Mouse (Mus musculus): ENCODE results near the gene Tent5b. TPM values are rescaled to one million over a fixed set of nuclear protein-coding genes. Genes with fewer than 3 reads are reported as not detected.
"Not testable (repeated sequence)": the region's sequence is repeated elsewhere in the genome, so short reads cannot be mapped to it uniquely, and the experiment has no call there.

Tent5b gene
- polyA plus RNA-seq, 1 experiment = 5.1 TPM

- 37% methylated on average over 7 of the region's 7 CpGs for WGBS
- no peak for DNase-seq (ENCODE audit: low read depth, low spot score)
These were observed 15.8 kb downstream of the Tent5b start for GRCm38 (mm10) chr4:133495711-133496110.

DNA sequence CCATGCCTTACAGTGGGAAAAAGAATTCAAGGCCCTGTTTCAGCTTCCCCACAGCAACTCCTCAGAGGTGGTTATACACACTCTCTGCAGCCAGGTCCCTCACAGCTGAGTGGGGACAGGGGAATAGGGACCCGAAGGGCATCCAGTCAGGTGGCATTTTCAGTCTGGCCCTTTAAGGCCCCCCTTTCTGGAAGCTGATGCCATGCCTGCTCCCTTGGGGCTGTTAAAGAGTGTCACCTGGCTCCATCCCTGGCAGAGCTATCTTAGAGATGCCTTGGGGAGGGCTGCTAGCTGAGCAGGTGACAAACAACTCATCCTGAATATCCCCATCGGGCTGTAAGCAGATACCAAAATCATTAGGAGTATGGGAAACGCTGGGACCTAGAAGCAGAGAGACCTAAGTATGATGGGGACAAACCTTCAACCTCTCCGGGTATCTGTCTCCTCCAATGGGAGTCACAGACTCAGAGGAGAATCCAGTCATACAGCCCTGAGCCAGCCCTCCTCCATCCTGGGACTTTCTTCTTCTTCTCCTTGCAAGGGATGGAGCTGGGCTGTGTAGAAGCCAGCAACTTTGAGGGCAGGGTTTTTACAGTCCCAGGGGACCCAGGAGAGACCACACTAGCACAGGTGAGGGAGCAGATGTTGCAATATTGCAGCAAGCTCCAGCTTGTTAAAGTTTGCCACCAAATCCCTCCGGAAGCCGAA is 17.0 kb downstream of the Tent5b start:
- DNase-seq (ENCODE audit: low read depth, low spot score) = no peak
- WGBS = 29% methylated on average over 6 of the region's 6 CpGs

DNA sequence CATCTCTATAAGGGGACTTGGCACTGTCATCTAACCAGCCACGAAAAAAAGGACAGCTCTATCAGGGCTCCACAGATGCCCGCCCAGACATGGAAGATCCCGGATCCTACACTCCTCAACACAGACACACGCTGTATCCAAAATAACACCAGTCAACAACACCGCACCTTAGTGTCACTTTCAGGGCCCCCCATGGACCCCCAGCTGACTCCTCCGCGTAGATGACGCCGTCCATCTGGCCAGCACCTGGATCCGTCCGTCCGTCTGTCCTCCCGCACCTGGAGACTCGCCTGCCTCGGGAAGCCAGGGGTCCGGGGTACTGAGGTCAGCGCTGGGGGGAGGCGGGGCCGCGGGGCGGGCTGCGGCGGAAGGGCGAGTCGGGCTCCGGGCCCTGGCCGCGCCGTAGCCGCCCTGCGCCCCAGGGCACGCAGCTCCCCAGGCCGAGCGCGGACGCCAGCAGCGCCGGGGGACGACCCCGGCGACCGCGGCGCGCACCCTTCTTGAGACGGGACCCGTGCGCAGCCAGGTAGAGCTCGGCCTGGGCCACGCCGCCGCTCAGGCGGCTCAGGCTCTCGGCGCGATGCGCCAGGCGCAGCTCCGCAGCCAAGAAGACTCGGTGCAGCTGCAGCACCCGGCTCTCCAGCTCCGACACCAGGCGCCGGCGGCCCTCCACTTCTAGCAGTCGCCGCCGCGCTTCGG is 17.7 kb downstream of the Tent5b start:
- WGBS = 2% methylated on average over 70 of the region's 70 CpGs

DNA sequence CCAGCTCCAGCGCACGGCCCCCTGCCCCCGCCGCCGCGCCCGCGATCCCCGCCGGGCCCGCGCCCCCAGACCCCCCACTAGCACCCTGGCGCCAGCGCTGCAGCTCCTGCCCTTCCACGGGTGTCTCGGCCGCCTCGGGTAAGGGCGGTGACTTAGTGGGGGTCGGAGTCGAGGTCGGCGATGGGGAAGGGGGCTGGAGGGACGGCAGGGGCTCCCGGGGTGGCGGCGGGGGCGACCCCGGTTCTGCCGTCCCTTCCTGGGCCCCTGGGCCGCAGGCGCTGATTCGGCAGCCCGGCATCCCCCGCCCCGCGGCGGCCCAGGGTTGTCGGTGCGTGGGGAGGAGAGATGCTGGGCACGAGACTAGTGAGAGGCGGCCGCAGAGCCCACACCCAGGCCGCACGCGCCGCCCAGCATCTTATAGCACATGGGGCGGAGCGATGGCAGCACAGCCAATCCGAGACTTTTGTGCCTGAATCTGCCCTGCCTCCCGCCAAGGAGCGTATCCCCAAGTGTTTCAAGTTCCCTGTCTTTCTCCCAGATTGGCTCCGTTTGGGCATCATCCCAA is 18.3 kb downstream of the Tent5b start, which contains the start of gene Trnp1:
TSS of gene Trnp1 (minus strand) at position 391 of the 565 bp plus-strand sequence.
- under 1% methylated on average over 53 of the region's 53 CpGs for WGBS
- peak; percentile 46 for DNase-seq (ENCODE audit: low read depth, low spot score)

More for the DNA sequence above, 17.7 kb downstream of the Tent5b start:
- DNase-seq (ENCODE audit: low read depth, low spot score) = no peak

DNA sequence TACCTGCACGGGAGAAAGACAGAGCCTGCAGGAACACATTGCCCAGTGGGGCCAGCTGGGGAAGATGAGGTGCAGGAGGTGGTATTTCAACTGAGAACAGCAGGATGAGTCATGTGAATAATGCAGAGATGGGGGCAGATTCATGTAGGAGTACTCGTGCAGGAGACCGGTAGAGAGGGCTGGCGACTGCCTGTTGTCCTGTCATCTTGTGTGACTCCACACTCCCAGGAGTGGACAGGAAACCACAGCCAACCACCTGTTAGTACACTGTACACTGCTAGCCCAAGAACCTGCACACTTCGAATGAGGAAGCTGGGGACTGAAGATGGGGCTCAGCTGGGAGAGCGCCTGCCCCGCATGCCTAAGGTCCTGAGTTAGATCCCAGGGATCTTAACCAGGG is 21.6 kb downstream of the Tent5b start:
- WGBS = 52% methylated on average over 7 of the region's 7 CpGs
- DNase-seq (ENCODE audit: low read depth, low spot score) = no peak

GRCm38 (mm10) chr4:133504300-133504699 is 24.4 kb downstream of the Tent5b start:
- no peak for DNase-seq (ENCODE audit: low read depth, low spot score)
- 47% methylated on average over 5 of the region's 5 CpGs for WGBS

- no peak for DNase-seq (ENCODE audit: low read depth, low spot score)
- 42% methylated on average over 9 of the region's 9 CpGs for WGBS
These were observed 25.0 kb downstream of the Tent5b start for GRCm38 (mm10) chr4:133504755-133505485.

GRCm38 (mm10) chr4:133506573-133506972 is 26.6 kb downstream of the Tent5b start:
- WGBS = 62% methylated on average over 5 of the region's 5 CpGs
- DNase-seq (ENCODE audit: low read depth, low spot score) = no peak

DNA sequence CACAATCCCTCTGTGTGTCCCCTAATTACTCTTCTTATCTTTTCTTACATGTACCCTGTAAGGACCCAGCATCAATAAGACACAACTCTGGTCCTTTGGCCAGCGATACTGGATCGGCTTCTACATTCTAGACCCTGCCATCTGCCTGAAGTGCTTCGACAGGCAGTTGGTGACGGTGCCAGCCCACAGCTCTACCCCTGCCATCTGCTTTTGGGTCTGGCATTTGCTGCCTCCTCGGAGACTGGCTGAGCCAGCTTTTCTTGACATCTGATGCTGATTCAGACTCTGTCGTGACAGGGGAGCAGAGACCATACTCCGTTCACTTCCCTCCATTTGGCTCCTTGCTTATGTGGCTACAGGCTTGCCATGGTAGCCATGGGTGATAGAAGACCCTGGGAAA is 29.1 kb downstream of the Tent5b start:
- no peak for DNase-seq (ENCODE audit: low read depth, low spot score)
- 90% methylated on average over 7 of the region's 7 CpGs for WGBS

GRCm38 (mm10) chr4:133511050-133511449 is 31.1 kb downstream of the Tent5b start:
- WGBS = 70% methylated on average over 5 of the region's 5 CpGs
- no peak for DNase-seq (ENCODE audit: low read depth, low spot score)

DNA sequence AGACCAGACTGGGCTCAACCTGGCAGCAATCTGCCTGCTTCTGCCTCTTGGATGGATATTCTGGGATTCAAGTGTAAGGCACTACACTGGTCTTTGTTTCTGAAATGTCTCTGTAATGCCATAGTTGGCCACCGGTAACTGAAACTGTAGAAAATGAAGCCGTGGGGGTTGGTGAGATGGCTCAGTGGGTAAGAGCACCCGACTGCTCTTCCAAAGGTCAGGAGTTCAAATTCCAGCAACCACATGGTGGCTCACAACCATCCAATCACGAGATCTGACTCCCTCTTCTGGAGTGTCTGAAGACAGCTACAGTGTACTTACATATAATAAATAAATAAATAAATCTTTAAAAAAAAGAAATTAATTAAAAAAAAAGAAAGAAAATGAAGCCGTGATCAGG is 32.6 kb downstream of the Tent5b start:
- WGBS = 54% methylated on average over 5 of the region's 5 CpGs
- DNase-seq (ENCODE audit: low read depth, low spot score) = not testable (repeated sequence)

DNA sequence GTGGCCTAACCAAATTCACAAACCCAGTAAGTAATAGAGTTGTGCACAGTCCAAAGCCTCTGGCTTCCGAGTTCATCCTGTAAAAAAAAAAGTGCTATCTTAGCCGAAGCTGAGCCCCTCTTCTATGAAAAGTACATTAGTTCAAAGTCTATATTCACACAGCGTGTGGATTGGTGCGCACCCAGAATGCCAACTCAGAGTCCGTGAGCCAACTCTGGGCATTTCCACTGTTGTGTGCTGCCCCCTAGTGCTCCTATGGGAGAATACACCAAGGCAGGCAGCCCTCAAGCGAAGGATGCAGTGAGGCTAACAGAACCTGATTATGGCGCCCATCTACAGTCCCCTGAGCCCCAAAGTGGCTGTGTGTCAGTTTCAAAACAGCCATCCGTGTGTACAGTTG is 33.0 kb downstream of the Tent5b start:
- DNase-seq (ENCODE audit: low read depth, low spot score) = peak; percentile 60
- 8% methylated on average over 8 of the region's 8 CpGs for WGBS

- peak; percentile 44 for DNase-seq (ENCODE audit: low read depth, low spot score)
- 3% methylated on average over 66 of the region's 69 CpGs for WGBS
These were observed 38.9 kb downstream of the Tent5b start, which contains the start of gene Kdf1 for GRCm38 (mm10) chr4:133518601-133519368. Gene Kdf1, plus strand, starts transcription at chr4:133518963.

- DNase-seq (ENCODE audit: low read depth, low spot score) = no peak
- WGBS = 4% methylated on average over 25 of the region's 25 CpGs
These were observed 39.4 kb downstream of the Tent5b start for GRCm38 (mm10) chr4:133519369-133519665.

DNA sequence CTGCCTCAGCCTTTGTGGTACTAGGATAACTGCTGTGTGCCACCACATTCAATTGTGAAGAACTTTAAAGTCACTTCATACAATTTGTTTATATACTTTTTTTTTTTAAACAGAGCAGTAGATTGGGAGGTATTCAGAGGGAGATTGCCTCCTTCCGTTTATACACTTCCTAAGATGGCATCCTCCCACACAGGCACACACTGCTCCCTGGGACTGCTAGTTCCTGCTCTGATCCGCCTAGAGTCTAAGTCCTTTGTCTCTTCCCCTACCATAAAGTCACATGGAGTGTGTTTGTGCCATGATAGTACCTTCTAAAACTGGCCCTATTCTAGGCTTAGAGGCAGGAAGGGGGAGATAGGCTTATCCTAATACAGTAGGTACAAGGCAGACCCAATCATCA is 41.6 kb downstream of the Tent5b start:
- WGBS = 44% methylated on average over 2 of the region's 2 CpGs
- no peak for DNase-seq (ENCODE audit: low read depth, low spot score)

DNA sequence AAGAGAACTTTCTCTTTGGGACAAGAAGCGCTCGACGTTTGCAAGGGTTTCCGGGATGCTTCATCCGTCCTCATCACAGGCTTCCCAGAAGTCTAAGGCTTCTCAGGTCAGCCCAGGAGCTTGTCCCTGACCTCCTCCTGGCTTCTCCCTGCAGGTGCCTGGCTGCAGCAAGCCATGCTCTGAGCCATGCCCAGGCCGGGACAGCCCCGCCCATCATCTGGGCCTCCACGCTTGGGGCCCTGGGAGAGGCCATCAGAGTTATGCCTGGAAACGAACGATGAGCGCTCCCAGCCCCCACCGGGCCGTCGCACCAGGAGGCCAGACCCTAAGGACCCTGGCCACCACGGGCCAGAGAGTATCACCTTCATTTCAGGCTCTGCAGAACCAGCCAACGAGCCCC is 47.9 kb downstream of the Tent5b start:
- 63% methylated on average over 16 of the region's 16 CpGs for WGBS
- DNase-seq (ENCODE audit: low read depth, low spot score) = no peak

DNA sequence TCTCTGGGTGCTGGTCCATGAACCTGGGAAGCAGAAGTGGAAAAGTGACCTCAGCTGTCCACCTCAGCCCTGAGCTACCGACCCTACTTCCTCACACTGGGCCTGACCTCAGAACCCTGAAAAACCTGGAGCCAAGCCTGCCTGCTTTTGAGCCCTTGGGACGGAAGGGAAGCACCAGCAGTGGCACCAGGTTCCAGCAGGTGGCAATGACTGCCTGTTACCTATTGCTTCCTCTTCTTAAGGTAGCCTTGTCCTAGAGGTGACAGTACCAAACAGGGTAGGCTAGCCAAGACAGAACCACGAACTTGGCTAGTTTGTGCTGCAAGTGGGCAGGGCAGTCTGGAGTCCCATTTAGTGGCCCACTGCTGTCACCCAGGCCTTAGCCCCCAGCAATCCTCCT is 52.8 kb downstream of the Tent5b start:
- 53% methylated on average over 3 of the region's 3 CpGs for WGBS
- DNase-seq (ENCODE audit: low read depth, low spot score) = no peak

DNA sequence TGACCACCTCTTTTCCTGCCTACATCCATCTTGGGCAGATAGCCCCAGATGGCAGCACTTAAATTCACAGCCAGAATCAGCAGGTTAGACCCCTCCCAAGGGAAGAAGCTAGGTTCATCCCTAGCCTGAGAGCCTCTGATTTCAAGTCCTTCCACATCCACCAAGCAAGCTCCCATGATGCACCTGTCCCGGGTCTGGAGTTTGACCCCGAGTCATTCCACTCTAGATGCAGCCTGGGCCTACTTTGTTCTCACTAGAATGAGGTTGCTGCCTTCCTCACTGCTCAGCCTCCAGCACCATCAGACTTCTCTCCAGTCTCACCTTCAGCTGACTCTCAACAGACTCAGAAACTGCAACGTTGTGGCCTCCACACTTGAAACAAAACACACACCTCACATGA is 56.1 kb downstream of the Tent5b start:
- DNase-seq (ENCODE audit: low read depth, low spot score) = no peak
- 32% methylated on average over 3 of the region's 3 CpGs for WGBS

GRCm38 (mm10) chr4:133536652-133537051 is 56.7 kb downstream of the Tent5b start:
- no peak for DNase-seq (ENCODE audit: low read depth, low spot score)
- 69% methylated on average over 5 of the region's 5 CpGs for WGBS

Data from large intestine, adult 2 months (tissue).